In genomic region chr19:3666632-3667031, GRCm38 (mm10) we compare ENCODE assay signal across 13 mouse cellular contexts. TPM values are rescaled to one million over a fixed set of nuclear protein-coding genes. Genes with fewer than 3 reads are reported as not detected.
A peak's percentile ranks its signal among the peaks of the same experiment; 100 is the strongest.
DNase-seq lines count a peak whose midpoint lies in the region; ATAC-seq and TF ChIP-seq lines count a peak whose summit lies in the region.
"Had no signal": no experiment of that assay in that cellular context is flagged by ENCODE, and none has a peak within 500 bp of the region (broad histone marks: within the 10 kb centered on the region; RNA-seq: fewer than 3 reads in every experiment).

No protein-coding gene starts in this region.

- no peaks in the 10 kb centered on the region for H3K9me3 ChIP-seq in heart, postnatal 0 days (replicated peaks; ENCODE audit: control insufficient read depth, low read length)
- no peaks in the 10 kb centered on the region for H3K9me3 ChIP-seq in heart, embryonic 12.5 days (replicated peaks)
- H3K9me3 ChIP-seq in megakaryocyte, embryonic 14.5 days: peaks cover 2% of the 10 kb centered on the region; the same call in 1 of the 2 replicates
- H3K9me3 ChIP-seq in intestine, postnatal 0 days (ENCODE audit: control insufficient read depth): no peaks in the 10 kb centered on the region
- H3K9me3 ChIP-seq in stomach, embryonic 16.5 days (replicated peaks; ENCODE audit: control insufficient read depth, low read length): no peaks in the 10 kb centered on the region
- H3K9me3 ChIP-seq: heart, embryonic 10.5 days; midbrain, embryonic 10.5 days; neural tube, embryonic 12.5 days had no signal

- no peak overlapping the region for H3K9ac ChIP-seq in heart, postnatal 0 days (replicated peaks; ENCODE audit: low read depth, low read length)
- no peak overlapping the region for H3K9ac ChIP-seq in heart, embryonic 12.5 days
- H3K9ac ChIP-seq in intestine, postnatal 0 days (ENCODE audit: low read depth, low read length): peak overlapping the region; percentile 13; the same call in 1 of the 2 replicates
- peak overlapping the region; percentile 17; the same call in 1 of the 2 replicates for H3K9ac ChIP-seq in stomach, embryonic 16.5 days (ENCODE audit: low read length)
- H3K9ac ChIP-seq: neural tube, embryonic 12.5 days had no signal

- H3K36me3 ChIP-seq in heart, postnatal 0 days (replicated peaks; ENCODE audit: control insufficient read depth, insufficient read depth, low read length): 0 out of 2 replicates have a peak, but pooled peaks cover 3% of the 10 kb centered on the region
- no peaks in the 10 kb centered on the region for H3K36me3 ChIP-seq in heart, embryonic 12.5 days
- peaks cover 3% of the 10 kb centered on the region for H3K36me3 ChIP-seq in megakaryocyte, embryonic 14.5 days (replicated peaks; ENCODE audit: low read length)
- no peaks in the 10 kb centered on the region for H3K36me3 ChIP-seq in intestine, postnatal 0 days (ENCODE audit: control insufficient read depth, insufficient read depth)
- no peaks in the 10 kb centered on the region for H3K36me3 ChIP-seq in stomach, embryonic 16.5 days (ENCODE audit: control insufficient read depth, insufficient read depth, low read length)
- H3K36me3 ChIP-seq: neural tube, embryonic 12.5 days had no signal

- H3K27me3 ChIP-seq in heart, postnatal 0 days (ENCODE audit: control insufficient read depth, insufficient read depth, low read length): no peaks in the 10 kb centered on the region
- H3K27me3 ChIP-seq in heart, embryonic 12.5 days (replicated peaks): no peaks in the 10 kb centered on the region
- H3K27me3 ChIP-seq in megakaryocyte, embryonic 14.5 days (replicated peaks): peaks cover 40% of the 10 kb centered on the region
- H3K27me3 ChIP-seq in intestine, postnatal 0 days (replicated peaks; ENCODE audit: control insufficient read depth, insufficient read depth, low read length): no peaks in the 10 kb centered on the region
- H3K27me3 ChIP-seq in stomach, embryonic 16.5 days (ENCODE audit: control insufficient read depth, insufficient read depth, low read length): no peaks in the 10 kb centered on the region
- H3K27me3 ChIP-seq: neural tube, embryonic 12.5 days had no signal

- peak overlapping the region; percentile 40 for H3K27ac ChIP-seq in heart, postnatal 0 days (ENCODE audit: low read depth)
- H3K27ac ChIP-seq in heart, embryonic 12.5 days (ENCODE audit: poor library complexity, severe bottlenecking): no peak overlapping the region
- H3K27ac ChIP-seq in intestine, postnatal 0 days (ENCODE audit: low read depth, low read length): no peak overlapping the region
- peak overlapping the region; percentile 54; the same call in 1 of the 2 replicates for H3K27ac ChIP-seq in stomach, embryonic 16.5 days (ENCODE audit: low read length)
- H3K27ac ChIP-seq: midbrain, embryonic 10.5 days; neural tube, embryonic 12.5 days had no signal

- no peak for TF ChIP-seq EP300 in heart, postnatal 0 days (IDR thresholded peaks at IDR 0.05; ENCODE audit: low read depth)

- no peak for TF ChIP-seq CTCF in heart, postnatal 0 days (IDR thresholded peaks at IDR 0.05; ENCODE audit: low read depth)
- no peak for TF ChIP-seq CTCF in intestine, postnatal 0 days (IDR thresholded peaks at IDR 0.05; ENCODE audit: low read depth)

- H3K4me2 ChIP-seq in heart, postnatal 0 days (ENCODE audit: low read depth, low read length): no peak overlapping the region
- no peak overlapping the region for H3K4me2 ChIP-seq in heart, embryonic 12.5 days
- H3K4me2 ChIP-seq in intestine, postnatal 0 days (replicated peaks; ENCODE audit: low read depth): no peak overlapping the region
- no peak overlapping the region for H3K4me2 ChIP-seq in stomach, embryonic 16.5 days (ENCODE audit: low read depth, low read length)
- H3K4me2 ChIP-seq: neural tube, embryonic 12.5 days had no signal

- no peak overlapping the region for H3K4me3 ChIP-seq in heart, postnatal 0 days (ENCODE audit: low read depth, low read length)
- H3K4me3 ChIP-seq in heart, embryonic 12.5 days: no peak overlapping the region
- peak overlapping the region; percentile 10 for H3K4me3 ChIP-seq in megakaryocyte, embryonic 14.5 days (replicated peaks)
- H3K4me3 ChIP-seq in intestine, postnatal 0 days (ENCODE audit: low read depth, low read length): no peak overlapping the region
- H3K4me3 ChIP-seq in stomach, embryonic 16.5 days (replicated peaks; ENCODE audit: low read length): no peak overlapping the region
- H3K4me3 ChIP-seq: heart, embryonic 10.5 days; midbrain, embryonic 10.5 days; neural tube, embryonic 12.5 days had no signal

- ATAC-seq in heart, postnatal 0 days (ENCODE audit: insufficient read depth, low read depth): no peak
- no peak for ATAC-seq in heart, embryonic 12.5 days (ENCODE audit: insufficient number of reproducible peaks, low FRiP score)
- no peak for ATAC-seq in megakaryocyte, adult 5-6 weeks (ENCODE audit: poor library complexity, severe bottlenecking)
- no peak for ATAC-seq in intestine, postnatal 0 days
- no peak for ATAC-seq in stomach, embryonic 16.5 days (ENCODE audit: insufficient read depth, low FRiP score)
- ATAC-seq: CD4-positive, CD25-positive, alpha-beta regulatory T cell, adult 4 months had no signal

- WGBS in heart, postnatal 0 days: 81% methylated on average over 2 of the region's 2 CpGs
- 83% methylated on average over 2 of the region's 2 CpGs for whole genome bisulfite sequencing in heart, embryonic 12.5 days
- 74% methylated on average over 2 of the region's 2 CpGs for WGBS in intestine, postnatal 0 days
- 70% methylated on average over 2 of the region's 2 CpGs for WGBS in stomach, embryonic 16.5 days

- peaks cover 45% of the 10 kb centered on the region for H3K4me1 ChIP-seq in heart, postnatal 0 days (ENCODE audit: control insufficient read depth, insufficient read depth)
- peaks cover 59% of the 10 kb centered on the region for H3K4me1 ChIP-seq in heart, embryonic 12.5 days (replicated peaks)
- peaks cover 69% of the 10 kb centered on the region for H3K4me1 ChIP-seq in megakaryocyte, embryonic 14.5 days
- no peaks in the 10 kb centered on the region; the same call in 1 of the 2 replicates for H3K4me1 ChIP-seq in intestine, postnatal 0 days (replicated peaks; ENCODE audit: control insufficient read depth, insufficient read depth, low read length)
- H3K4me1 ChIP-seq in stomach, embryonic 16.5 days (ENCODE audit: control insufficient read depth, insufficient read depth, low read length): peaks cover 50% of the 10 kb centered on the region

- DNase-seq in heart, postnatal 0 days (ENCODE audit: low spot score): no peak
- DNase-seq in layer of hippocampus, postnatal 36 days: no peak
- no peak for DNase-seq in retina, embryonic 14.5 days (ENCODE audit: low spot score)
- DNase-seq: cerebellum, adult 9-10 months had no signal

RNA-seq across cellular contexts. Expression of gene Lrp5, which starts 19.7 kb away (rescaled TPM):
- total RNA-seq in heart, postnatal 0 days (2014; rRNA removed; ENCODE audit: low replicate concordance): 28.0 and 30.5 TPM in 2 replicates
- polyA plus RNA-seq in heart, postnatal 0 days (2015; fragmentation: Nextera tagmentation; extraction: Ambion mirVana): 1.8 and 1.9 TPM in 2 replicates
- 3.3 and 4.2 TPM in 2 replicates for polyA plus RNA-seq in heart, embryonic 12.5 days (2016; fragmentation: Nextera tagmentation; extraction: Ambion mirVana)
- polyA plus RNA-seq in megakaryocyte, embryonic 14.5 days (2012; ENCODE audit: insufficient read depth, low replicate concordance): 11.6 and 18.0 TPM in 2 replicates
- total RNA-seq in megakaryocyte, adult 5-6 weeks (2015): 15.2 and 17.9 TPM in 2 replicates
- 12.5 and 13.6 TPM in 2 replicates for total RNA-seq in megakaryocyte, adult 5-6 weeks (2017)
- 2.8 and 3.2 TPM in 2 replicates for polyA plus RNA-seq in intestine, postnatal 0 days (2015; fragmentation: Nextera tagmentation; extraction: Ambion mirVana)
- polyA plus RNA-seq in stomach, embryonic 16.5 days (2015; fragmentation: Nextera tagmentation; extraction: Ambion mirVana): 5.0 and 5.5 TPM in 2 replicates
- 10 to 100 TPM; 10.2 to 11.4 TPM for total RNA-seq in layer of hippocampus, postnatal 36 days (2021)

RNA-seq across cellular contexts. Expression of gene 1810055G02Rik, which starts 41.5 kb away (rescaled TPM):
- total RNA-seq in heart, postnatal 0 days (2014; rRNA removed; ENCODE audit: low replicate concordance): 17.3 and 19.6 TPM in 2 replicates
- 10.8 and 12.2 TPM in 2 replicates for polyA plus RNA-seq in heart, postnatal 0 days (2015; fragmentation: Nextera tagmentation; extraction: Ambion mirVana)
- 25.7 and 26.7 TPM in 2 replicates for polyA plus RNA-seq in heart, embryonic 12.5 days (2016; fragmentation: Nextera tagmentation; extraction: Ambion mirVana)
- 11.1 and 12.3 TPM in 2 replicates for polyA plus RNA-seq in megakaryocyte, embryonic 14.5 days (2012; ENCODE audit: insufficient read depth, low replicate concordance)
- 8.0 and 10.6 TPM in 2 replicates for total RNA-seq in megakaryocyte, adult 5-6 weeks (2015)
- 4.5 and 6.2 TPM in 2 replicates for total RNA-seq in megakaryocyte, adult 5-6 weeks (2017)
- polyA plus RNA-seq in intestine, postnatal 0 days (2015; fragmentation: Nextera tagmentation; extraction: Ambion mirVana): 215 and 238 TPM in 2 replicates
- 37.1 and 39.9 TPM in 2 replicates for polyA plus RNA-seq in stomach, embryonic 16.5 days (2015; fragmentation: Nextera tagmentation; extraction: Ambion mirVana)
- total RNA-seq in layer of hippocampus, postnatal 36 days (2021): 10 to 100 TPM; 22.4 to 28.7 TPM

Comparison
In these comparisons a context has a peak if more than half of its experiments do, and no peak if none do; other contexts are left out.
1. H3K27ac ChIP-seq: peak in heart, postnatal 0 days (single experiment) and stomach, embryonic 16.5 days (single experiment); none in heart, embryonic 12.5 days (single experiment) and intestine, postnatal 0 days (single experiment).
2. H3K9ac ChIP-seq: peak in intestine, postnatal 0 days (single experiment) and stomach, embryonic 16.5 days (single experiment); none in heart, postnatal 0 days (single experiment) and heart, embryonic 12.5 days (single experiment).